Mouse (Mus musculus) bone marrow, adult 2 months (tissue): ENCODE data around the gene Tmem151b.

Experiments used
- CTCF ChIP-seq: fragments of 200-500 bp; IDR thresholded peaks from 2 replicates; pipeline ENCODE4 v1.5.1; 2011; ENCODE audit warnings: low read length, control low read depth; ENCODE audit not compliant: control insufficient read depth, insufficient read depth
- POLR2A ChIP-seq: fragments of 200-500 bp; IDR thresholded peaks from 2 replicates; pipeline ENCODE4 v1.6.1; 2011; ENCODE audit warnings: low read depth, mild to moderate bottlenecking, control low read depth, low read length, borderline replicate concordance; ENCODE audit not compliant: control insufficient read depth

DNA sequence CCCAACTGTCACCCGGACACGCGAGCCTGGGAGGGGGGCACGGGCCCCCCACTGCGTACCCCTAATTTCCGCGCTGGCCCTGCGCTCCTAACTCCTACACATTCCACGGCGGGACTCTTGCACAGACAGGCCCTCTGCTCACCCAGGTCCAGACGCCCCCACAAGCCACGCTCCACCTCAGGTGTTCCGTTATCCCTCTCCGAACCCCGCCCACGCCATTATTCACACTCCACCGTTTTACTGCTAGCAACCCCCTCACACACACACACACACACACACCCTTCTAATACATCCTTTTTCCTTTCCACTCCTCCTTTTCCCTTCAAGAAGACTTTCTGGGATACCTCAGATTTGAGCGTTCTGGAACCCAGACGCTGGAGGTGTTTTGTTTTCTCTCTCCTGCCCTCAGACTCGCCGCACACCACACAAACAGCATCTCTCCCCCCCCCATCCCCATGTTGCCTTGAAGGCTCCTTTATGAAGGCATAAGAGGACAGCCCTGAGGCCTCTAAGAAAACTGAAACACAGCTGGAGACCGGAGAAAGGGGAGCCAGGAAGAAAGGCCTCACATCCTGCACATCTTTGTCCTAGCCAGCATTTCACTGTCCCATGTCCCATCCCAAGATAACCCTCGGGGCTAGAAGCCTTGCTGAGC, 46.4 kb upstream of the Tmem151b start:
- no peak for TF ChIP-seq CTCF
- no peak for TF ChIP-seq POLR2A
